Mouse (Mus musculus): Measurements from ENCODE around the gene Gm20388. TPM values are rescaled to one million over a fixed set of nuclear protein-coding genes. Genes with fewer than 3 reads are reported as not detected.

The Gm20388 gene
- polyA plus RNA-seq, 1 experiment, result 59.3 TPM

GRCm38 (mm10) chr8:120179027-120179431 is 268.4 kb downstream of the Gm20388 start:
- TF ChIP-seq CTCF (IDR thresholded peaks at IDR 0.05; ENCODE audit: borderline replicate concordance, extremely low read depth, insufficient read depth, insufficient read length), result peak; percentile 91
- no peak for TF ChIP-seq POLR2A (IDR thresholded peaks at IDR 0.05; ENCODE audit: borderline replicate concordance, extremely low read depth, insufficient read depth, insufficient read length, poor library complexity, severe bottlenecking)

GRCm38 (mm10) chr8:120180445-120180970 is 269.9 kb downstream of the Gm20388 start:
- TF ChIP-seq POLR2A (IDR thresholded peaks at IDR 0.05; ENCODE audit: borderline replicate concordance, extremely low read depth, insufficient read depth, insufficient read length, poor library complexity, severe bottlenecking) (no peak), CTCF (IDR thresholded peaks at IDR 0.05; ENCODE audit: borderline replicate concordance, extremely low read depth, insufficient read depth, insufficient read length) (no peak)
- DNase-seq (ENCODE audit: low read depth), result peak; percentile 67

More at GRCm38 (mm10) chr8:120179027-120179431, 268.4 kb downstream of the Gm20388 start:
- DNase-seq (ENCODE audit: low read depth), result peak; percentile 94

GRCm38 (mm10) chr8:120181274-120181673 is 270.6 kb downstream of the Gm20388 start:
- no peak for DNase-seq (ENCODE audit: low read depth)
- TF ChIP-seq POLR2A (IDR thresholded peaks at IDR 0.05; ENCODE audit: borderline replicate concordance, extremely low read depth, insufficient read depth, insufficient read length, poor library complexity, severe bottlenecking) (no peak), CTCF (IDR thresholded peaks at IDR 0.05; ENCODE audit: borderline replicate concordance, extremely low read depth, insufficient read depth, insufficient read length) (no peak)

- no peak for TF ChIP-seq POLR2A (IDR thresholded peaks at IDR 0.05; ENCODE audit: borderline replicate concordance, extremely low read depth, insufficient read depth, insufficient read length, poor library complexity, severe bottlenecking)
- TF ChIP-seq CTCF (IDR thresholded peaks at IDR 0.05; ENCODE audit: borderline replicate concordance, extremely low read depth, insufficient read depth, insufficient read length), result no peak
- DNase-seq (ENCODE audit: low read depth), result no peak
Measured at GRCm38 (mm10) chr8:120181861-120182414, 271.3 kb downstream of the Gm20388 start.

GRCm38 (mm10) chr8:120184366-120184765 is 273.7 kb downstream of the Gm20388 start:
- DNase-seq (ENCODE audit: low read depth), result peak; percentile 74
- no peak for TF ChIP-seq POLR2A (IDR thresholded peaks at IDR 0.05; ENCODE audit: borderline replicate concordance, extremely low read depth, insufficient read depth, insufficient read length, poor library complexity, severe bottlenecking)
- TF ChIP-seq CTCF (IDR thresholded peaks at IDR 0.05; ENCODE audit: borderline replicate concordance, extremely low read depth, insufficient read depth, insufficient read length), result no peak

GRCm38 (mm10) chr8:120184850-120185792 is 274.5 kb downstream of the Gm20388 start:
- DNase-seq (ENCODE audit: low read depth), result peak; percentile 81
- TF ChIP-seq POLR2A (IDR thresholded peaks at IDR 0.05; ENCODE audit: borderline replicate concordance, extremely low read depth, insufficient read depth, insufficient read length, poor library complexity, severe bottlenecking) (no peak), CTCF (IDR thresholded peaks at IDR 0.05; ENCODE audit: borderline replicate concordance, extremely low read depth, insufficient read depth, insufficient read length) (no peak)

GRCm38 (mm10) chr8:120186454-120186853 is 275.8 kb downstream of the Gm20388 start:
- DNase-seq (ENCODE audit: low read depth), result no peak
- no peak for TF ChIP-seq POLR2A (IDR thresholded peaks at IDR 0.05; ENCODE audit: borderline replicate concordance, extremely low read depth, insufficient read depth, insufficient read length, poor library complexity, severe bottlenecking)
- TF ChIP-seq CTCF (IDR thresholded peaks at IDR 0.05; ENCODE audit: borderline replicate concordance, extremely low read depth, insufficient read depth, insufficient read length), result no peak

- no peak for TF ChIP-seq CTCF (IDR thresholded peaks at IDR 0.05; ENCODE audit: borderline replicate concordance, extremely low read depth, insufficient read depth, insufficient read length)
- no peak for TF ChIP-seq POLR2A (IDR thresholded peaks at IDR 0.05; ENCODE audit: borderline replicate concordance, extremely low read depth, insufficient read depth, insufficient read length, poor library complexity, severe bottlenecking)
- no peak for DNase-seq (ENCODE audit: low read depth)
Measured at GRCm38 (mm10) chr8:120188510-120188909, 277.9 kb downstream of the Gm20388 start.

- TF ChIP-seq CTCF (IDR thresholded peaks at IDR 0.05; ENCODE audit: borderline replicate concordance, extremely low read depth, insufficient read depth, insufficient read length) (no peak), POLR2A (IDR thresholded peaks at IDR 0.05; ENCODE audit: borderline replicate concordance, extremely low read depth, insufficient read depth, insufficient read length, poor library complexity, severe bottlenecking) (no peak)
- DNase-seq (ENCODE audit: low read depth), result no peak
Measured at GRCm38 (mm10) chr8:120189440-120189839, 278.8 kb downstream of the Gm20388 start.

GRCm38 (mm10) chr8:120190107-120190809 is 279.6 kb downstream of the Gm20388 start:
- no peak for DNase-seq (ENCODE audit: low read depth)
- TF ChIP-seq POLR2A (IDR thresholded peaks at IDR 0.05; ENCODE audit: borderline replicate concordance, extremely low read depth, insufficient read depth, insufficient read length, poor library complexity, severe bottlenecking) (no peak), CTCF (IDR thresholded peaks at IDR 0.05; ENCODE audit: borderline replicate concordance, extremely low read depth, insufficient read depth, insufficient read length) (no peak)

Data from brain, embryonic 14.5 days (tissue).